Mouse (Mus musculus) ES-Bruce4 (cell line): ENCODE results near the gene Veph1.

Experiments
- CTCF ChIP-seq: IDR thresholded peaks from one replicate; pipeline ENCODE4 v1.8.1; 2011; ENCODE audit warnings: low read depth, low read length
- EP300 ChIP-seq: IDR thresholded peaks from 2 replicates; pipeline ENCODE4 v1.6.1; 2011; ENCODE audit warnings: low read depth, low read length; ENCODE audit not compliant: insufficient read depth
- POLR2A ChIP-seq: IDR thresholded peaks from one replicate; pipeline ENCODE4 v1.8.1; 2011; ENCODE audit warnings: low read length; ENCODE audit not compliant: insufficient read depth

DNA sequence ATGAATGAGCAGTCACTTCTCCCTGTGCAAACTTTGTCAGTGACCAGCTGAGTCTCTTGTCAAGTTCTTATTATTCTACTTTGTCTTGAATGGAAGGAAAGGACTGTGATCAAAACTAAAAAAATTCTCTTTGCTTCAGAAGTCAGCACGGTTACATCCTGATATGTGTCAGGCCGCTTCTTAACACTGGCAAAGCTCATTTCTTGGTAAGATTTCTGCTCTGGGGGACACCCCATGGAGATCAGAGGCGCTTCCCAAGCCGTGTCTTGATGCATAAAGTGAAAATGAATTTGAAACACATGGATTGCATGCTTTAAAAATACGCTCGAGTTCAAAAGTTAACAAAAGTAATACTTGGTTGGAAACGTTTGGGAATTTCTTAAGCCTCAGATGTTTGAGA, 159.0 kb downstream of the Veph1 start:
- TF ChIP-seq POLR2A (no peak), CTCF (no peak), EP300 (no peak)
